Mouse (Mus musculus): ENCODE results near the gene C2cd4c.

DNA sequence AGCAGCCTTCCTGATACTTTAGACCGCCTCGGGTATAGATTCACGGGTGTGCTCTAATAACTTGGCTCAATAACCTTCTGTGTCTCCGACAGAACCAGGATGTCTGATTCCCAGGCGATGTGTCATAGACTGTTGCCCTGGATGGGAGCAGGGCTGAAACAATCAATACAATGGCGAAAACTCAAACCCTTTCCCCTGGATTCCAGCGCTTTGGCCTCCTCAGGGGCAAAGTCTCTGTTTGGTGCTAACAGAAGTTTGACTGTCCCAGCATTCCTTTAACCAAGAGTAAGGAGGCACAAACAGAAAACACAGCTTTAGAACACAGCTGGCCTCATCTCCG, 18.3 kb downstream of the C2cd4c start:
- TF ChIP-seq TAL1 (IDR thresholded peaks at IDR 0.05; ENCODE audit: low read length) (no peak), GATA1 (IDR thresholded peaks at IDR 0.05; ENCODE audit: low read length) (no peak)

All from erythroblast, embryonic 14.5 days (primary cell).